Mouse (Mus musculus) heart, adult 9 months (tissue): Measurements from ENCODE around the gene Sgf29.
A peak's percentile ranks its signal among the peaks of the same experiment; 100 is the strongest.

ENCODE experiments used
- DNase-seq, 2 experiments: peaks; one replicate each; pipeline ENCODE4 v3.0.0; 2022; ENCODE audit warnings: low spot score in 2 of 2

Sgf29 gene

DNA sequence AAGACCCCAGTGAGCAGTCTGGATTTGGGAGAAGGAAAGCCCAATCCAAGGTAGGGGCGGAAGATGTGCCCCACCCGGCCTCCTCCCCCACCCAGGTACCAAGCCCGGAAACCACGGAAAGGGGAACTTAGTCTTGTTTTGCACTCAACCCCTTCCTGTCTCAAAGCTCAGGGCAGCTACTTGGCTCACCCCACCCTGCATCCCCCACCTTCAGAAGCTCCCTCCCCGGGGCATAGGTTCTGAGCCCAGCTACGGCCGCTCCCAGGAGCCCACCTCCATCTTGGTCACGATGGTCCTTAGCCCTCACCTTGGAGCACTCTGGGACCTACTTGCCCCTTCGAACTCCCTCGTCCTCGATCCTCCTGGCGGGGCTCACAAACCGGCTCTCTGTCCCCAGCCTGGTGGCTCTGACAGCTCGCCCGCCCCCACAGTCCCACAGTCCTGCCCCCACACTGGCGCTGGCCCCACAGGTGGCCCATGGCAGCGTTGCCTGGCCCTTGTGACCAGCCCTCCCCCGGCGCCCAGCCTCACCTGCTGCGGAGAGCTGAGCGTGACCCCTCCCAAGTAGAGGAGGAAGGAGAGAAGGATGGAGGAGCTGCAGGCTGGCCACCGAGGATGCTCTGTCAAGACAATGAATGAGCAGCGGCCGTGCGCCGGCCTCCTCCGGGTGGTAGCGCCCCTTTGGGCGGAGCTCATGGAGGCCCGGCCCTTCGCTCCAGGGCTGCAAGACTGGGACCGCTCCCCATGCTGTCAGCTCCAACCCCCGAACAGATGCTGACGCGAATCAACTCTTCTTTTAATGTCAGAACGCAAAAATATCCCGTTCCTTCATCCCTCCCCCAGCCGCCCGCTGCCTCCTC is 55.2 kb downstream of the Sgf29 start:
- DNase-seq, result peak; percentile 64 to 72

DNA sequence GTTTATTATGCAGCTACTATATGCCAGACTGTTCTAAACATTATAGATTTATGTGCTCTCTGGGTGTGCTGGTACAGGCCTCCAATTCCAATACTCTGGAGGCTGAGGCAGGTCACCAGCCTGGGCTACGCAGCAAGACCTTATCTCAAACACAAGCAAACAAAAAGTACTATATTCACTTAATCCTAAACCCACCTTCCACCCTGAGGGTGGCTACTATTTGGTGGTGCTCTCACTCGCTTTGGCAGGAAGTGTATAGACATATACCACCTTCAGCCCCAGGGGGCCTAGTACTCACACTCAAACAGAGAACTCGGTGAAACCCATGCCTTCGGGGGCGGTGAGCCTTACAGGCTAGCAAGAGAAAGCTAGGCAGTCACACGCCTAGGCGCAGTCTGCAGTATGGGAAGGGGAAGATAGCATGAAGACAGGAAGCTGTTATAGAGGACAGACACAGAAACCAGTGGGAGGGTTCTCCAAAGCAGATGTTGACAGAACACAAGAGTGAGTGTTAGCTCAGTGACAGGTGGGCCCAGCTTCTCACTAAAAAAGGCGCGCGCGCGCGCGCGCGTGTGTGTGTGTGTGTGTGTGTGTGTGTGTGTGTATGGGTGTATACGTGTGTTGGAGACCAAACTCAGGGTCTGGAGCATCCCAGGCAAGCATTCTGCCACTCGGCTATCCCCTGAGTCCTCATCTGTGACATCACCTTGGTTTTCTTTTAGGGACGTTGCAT is 58.5 kb downstream of the Sgf29 start, which contains the start of gene Coro1a:
Coro1a (minus strand) TSS at position 346 of the 733 bp plus-strand sequence.
- DNase-seq, result peak in 1 of 2 experiments; percentile 13

DNA sequence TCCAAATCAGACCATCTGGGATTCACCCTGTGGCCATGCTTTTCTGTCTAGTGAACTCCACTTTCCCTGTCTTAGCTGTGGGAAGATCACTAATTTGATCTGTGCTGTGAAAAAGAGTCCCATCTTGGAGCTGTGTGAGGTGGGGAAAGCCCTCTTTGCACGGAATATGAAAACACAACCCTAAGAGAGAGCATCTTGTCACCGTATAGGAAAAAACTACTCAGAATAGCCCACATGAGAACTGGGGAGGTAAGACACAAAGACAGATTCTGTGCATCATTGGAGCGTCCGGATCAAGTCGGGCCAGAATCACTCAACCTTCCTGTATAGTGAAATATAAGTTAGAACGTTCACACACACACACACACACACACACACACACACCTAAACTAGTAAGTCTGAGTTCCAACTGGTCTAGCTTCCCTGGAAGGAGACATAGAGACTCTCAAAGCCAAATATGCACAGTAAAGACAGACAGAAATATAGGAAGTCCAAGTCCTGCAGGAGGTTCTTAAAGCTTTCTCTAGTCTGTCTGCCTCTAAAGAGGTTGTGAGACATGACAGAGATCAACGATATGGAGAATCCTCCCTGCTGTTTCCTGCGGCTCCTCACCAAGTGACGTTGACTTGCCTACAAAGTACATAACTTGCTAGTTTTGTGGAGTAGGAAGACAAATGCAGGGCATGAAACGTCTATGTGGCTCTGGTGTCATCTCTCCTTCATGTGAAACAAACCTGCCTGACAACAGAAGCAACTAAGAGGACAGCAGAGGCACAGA is 59.3 kb downstream of the Sgf29 start:
- no peak for DNase-seq

DNA sequence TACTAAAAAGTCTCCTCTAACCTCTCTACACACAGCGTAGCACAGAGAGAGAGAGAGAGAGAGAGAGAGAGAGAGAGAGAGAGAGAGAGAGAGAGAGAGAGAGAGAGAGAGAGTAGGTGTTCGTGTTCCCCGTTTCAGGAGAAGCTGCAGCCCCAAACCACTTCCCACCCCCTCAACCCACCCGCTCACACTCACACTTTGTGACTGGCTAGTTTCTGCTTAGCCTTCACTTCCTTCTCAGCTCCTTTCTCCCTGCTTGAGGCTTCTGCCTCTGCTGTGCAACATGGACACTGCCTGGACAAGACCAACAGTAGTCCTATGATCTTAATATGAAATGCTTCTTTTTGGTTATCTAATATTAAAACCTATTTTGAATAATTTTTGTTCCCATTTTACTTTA is 61.2 kb downstream of the Sgf29 start:
- DNase-seq, result no peak

DNA sequence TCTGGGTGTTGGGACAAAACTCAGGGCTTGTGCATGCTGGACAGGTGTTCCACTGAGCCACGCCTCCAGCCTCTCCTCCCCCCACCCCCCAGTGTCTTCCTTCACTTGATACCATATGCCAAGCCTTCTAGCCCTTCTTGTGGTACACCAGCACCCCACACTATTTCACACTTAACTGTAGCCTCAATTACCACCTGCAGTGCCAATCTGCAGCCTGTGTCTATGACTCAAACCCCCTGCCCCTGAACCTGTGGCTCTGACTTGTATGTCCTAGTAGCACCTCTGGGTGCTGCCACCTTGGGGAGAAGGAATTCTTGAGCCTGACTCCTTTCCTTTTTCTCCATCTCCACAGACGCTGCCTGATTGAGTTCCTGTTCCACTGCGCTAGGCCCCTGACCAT is 62.8 kb downstream of the Sgf29 start:
- DNase-seq, result no peak

DNA sequence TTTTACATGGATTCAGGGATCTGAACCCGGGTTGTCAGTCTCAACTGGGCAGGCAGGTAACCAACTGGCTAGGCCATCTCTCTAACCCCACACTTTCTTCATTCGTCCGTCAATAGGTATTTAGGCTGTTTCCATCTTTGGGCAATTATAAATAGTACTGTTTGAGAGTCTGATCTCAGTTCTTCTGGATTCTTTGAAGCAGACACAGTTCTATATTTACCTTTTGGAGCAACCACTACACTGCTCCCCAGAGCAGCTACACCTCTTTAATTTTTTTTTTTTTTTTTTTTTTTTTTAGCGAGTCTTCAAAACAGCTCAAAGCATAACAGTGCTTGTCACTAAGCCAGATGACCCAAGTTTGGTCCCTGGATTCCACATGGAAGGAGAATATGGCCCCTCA is 66.6 kb downstream of the Sgf29 start:
- no peak for DNase-seq

DNA sequence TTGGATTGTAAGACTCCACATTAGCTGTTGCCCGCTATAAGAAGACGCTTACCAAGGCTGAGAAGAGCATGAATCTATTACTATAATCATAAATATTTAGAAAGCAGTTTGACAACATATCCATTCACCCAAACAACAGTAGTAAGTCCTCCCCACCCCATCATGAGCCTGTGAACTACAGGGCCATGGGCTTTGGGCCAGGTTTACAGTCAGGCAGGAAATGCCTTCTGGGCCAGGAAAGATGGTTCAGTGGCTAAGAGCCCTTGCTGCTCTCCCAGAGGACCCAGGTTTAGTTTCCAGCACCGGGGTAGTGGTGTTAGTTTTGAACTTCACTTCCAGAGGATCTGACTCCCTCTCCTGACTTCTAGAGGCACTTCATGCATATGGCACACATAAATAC is 68.5 kb downstream of the Sgf29 start:
- DNase-seq, result no peak

DNA sequence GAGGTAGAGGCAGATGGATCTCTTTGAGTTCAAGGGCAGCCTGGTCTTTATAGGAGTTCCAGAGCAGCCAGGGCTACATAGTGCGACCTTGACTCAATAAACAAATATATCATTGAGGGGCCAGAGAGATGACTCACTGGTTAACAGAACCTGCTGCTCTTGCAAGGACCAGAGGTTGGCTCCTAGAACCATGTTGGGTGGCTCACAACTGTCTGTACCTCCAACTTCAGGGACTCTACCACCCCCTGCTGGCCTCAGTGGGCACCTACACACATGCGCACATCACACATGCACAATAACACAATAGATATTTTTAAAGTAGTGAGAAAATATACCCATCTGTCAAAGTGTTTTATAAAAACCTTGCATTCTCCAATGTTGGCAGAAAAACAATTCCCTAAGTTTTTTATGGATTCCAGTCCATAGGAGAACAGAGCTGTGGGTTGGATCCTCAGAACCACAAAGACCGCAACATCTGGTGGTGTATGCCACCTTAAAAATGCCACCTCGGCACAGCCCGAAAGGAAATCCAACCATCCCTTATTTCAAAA is 69.8 kb downstream of the Sgf29 start:
- DNase-seq, result no peak

DNA sequence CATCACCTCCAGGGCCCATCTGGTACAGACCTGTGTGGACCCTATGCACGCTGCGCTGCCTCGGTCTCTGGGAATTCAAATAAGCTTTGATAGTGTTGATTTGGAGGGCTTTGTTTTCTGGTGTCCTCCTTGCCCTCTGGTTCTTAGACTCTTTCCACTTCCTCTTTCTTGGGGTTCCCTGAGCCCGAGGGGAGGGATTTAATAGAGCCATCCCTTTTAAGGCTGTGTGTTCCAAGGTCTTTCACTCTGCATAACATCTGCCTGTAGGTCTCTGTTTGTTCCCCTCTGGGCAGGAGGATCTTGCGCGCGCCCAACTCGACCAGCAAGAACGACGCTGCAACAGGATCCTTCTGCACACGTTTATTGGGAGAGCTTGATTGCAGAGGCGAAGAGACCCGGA is 72.5 kb downstream of the Sgf29 start:
- DNase-seq, result no peak
